Mouse (Mus musculus): ENCODE data around the gene Brf1.

- no peak for TF ChIP-seq GATA1 (IDR thresholded peaks at IDR 0.05; ENCODE audit: borderline replicate concordance, low read length)
- no peak for TF ChIP-seq FLI1 (IDR thresholded peaks at IDR 0.05; ENCODE audit: low read length)
Measured at GRCm38 (mm10) chr12:112937906-112938305, 62.6 kb downstream of the Brf1 start.
